Mouse (Mus musculus) megakaryocyte, embryonic 14.5 days (primary cell): ENCODE measurements around the gene Treml2. TPM values are rescaled to one million over a fixed set of nuclear protein-coding genes. Genes with fewer than 3 reads are reported as not detected.

ENCODE experiments used
- H3K27me3 ChIP-seq: replicated peaks from 2 replicates; pipeline ENCODE3; 2012; ENCODE audit warnings: inconsistent platforms
- H3K36me3 ChIP-seq: replicated peaks from 2 replicates; pipeline ENCODE3; 2012; ENCODE audit warnings: low read length, inconsistent platforms, mixed read lengths
- H3K4me1 ChIP-seq: 2 replicates; pipeline ENCODE4 v1.6.1; 2012; ENCODE audit warnings: inconsistent platforms
- H3K4me3 ChIP-seq: replicated peaks from 2 replicates; pipeline ENCODE3; 2012; ENCODE audit warnings: moderate library complexity, mild to moderate bottlenecking, inconsistent platforms
- H3K9me3 ChIP-seq: 2 replicates; pipeline ENCODE4 v1.6.1; 2012; ENCODE audit warnings: inconsistent platforms
- FLI1 ChIP-seq: IDR thresholded peaks from 2 replicates; pipeline ENCODE4 v1.6.1; 2012; ENCODE audit warnings: low read length, inconsistent platforms, mixed read lengths
- GATA1 ChIP-seq: IDR thresholded peaks from 3 replicates; pipeline ENCODE4 v1.6.1; 2012; ENCODE audit warnings: mixed read lengths, low read length, inconsistent platforms, borderline replicate concordance
- polyA plus RNA-seq: library from polyadenylated mRNA; stranded (reverse); fragments of >175 nt; gene quantifications from 2 replicates; pipeline ENCODE4 v1.2.3, GENCODE M21; 2012; ENCODE audit warnings: low replicate concordance; ENCODE audit not compliant: insufficient read depth

The Treml2 gene
- 38.9 and 51.5 TPM in 2 replicates for polyA plus RNA-seq

GRCm38 (mm10) chr17:48299203-48299602 is at the start of gene Treml2:
Gene Treml2 (plus strand): TSS chr17:48299498.
- no peaks in the 10 kb centered on the region for H3K27me3 ChIP-seq
- H3K9me3 ChIP-seq, result no peaks in the 10 kb centered on the region
- TF ChIP-seq FLI1 (no peak), GATA1 (no peak)
- H3K4me1 ChIP-seq, result peaks cover 76% of the 10 kb centered on the region
- H3K4me3 ChIP-seq, result peak within 1 kb of the TSS; percentile 97
- peaks cover 36% of the 10 kb centered on the region for H3K36me3 ChIP-seq

GRCm38 (mm10) chr17:48249501-48249900 is 49.8 kb upstream of the Treml2 start:
- Histone ChIP-seq H3K9me3 (peaks cover 6% of the 10 kb centered on the region), H3K36me3 (no peaks in the 10 kb centered on the region), H3K4me3 (no peak overlapping the region), H3K27me3 (peaks cover 13% of the 10 kb centered on the region), H3K4me1 (peaks cover 27% of the 10 kb centered on the region)
- TF ChIP-seq GATA1, result no peak
- TF ChIP-seq FLI1, result no peak

GRCm38 (mm10) chr17:48250631-48251030 is 48.7 kb upstream of the Treml2 start:
- H3K9me3 ChIP-seq, result peaks cover 6% of the 10 kb centered on the region
- peaks cover 34% of the 10 kb centered on the region for H3K4me1 ChIP-seq
- no peaks in the 10 kb centered on the region for H3K36me3 ChIP-seq
- TF ChIP-seq GATA1 (no peak), FLI1 (no peak)
- no peak overlapping the region for H3K4me3 ChIP-seq
- peaks cover 8% of the 10 kb centered on the region for H3K27me3 ChIP-seq

GRCm38 (mm10) chr17:48256575-48256974 is 42.7 kb upstream of the Treml2 start:
- H3K36me3 ChIP-seq, result no peaks in the 10 kb centered on the region
- TF ChIP-seq FLI1 (no peak), GATA1 (no peak)
- H3K27me3 ChIP-seq, result peaks cover 9% of the 10 kb centered on the region
- H3K9me3 ChIP-seq, result peaks cover 13% of the 10 kb centered on the region
- H3K4me1 ChIP-seq, result peaks cover 22% of the 10 kb centered on the region
- H3K4me3 ChIP-seq, result no peak overlapping the region

- no peak for TF ChIP-seq GATA1
- no peak for TF ChIP-seq FLI1
- peaks cover 3% of the 10 kb centered on the region for H3K27me3 ChIP-seq
- H3K4me3 ChIP-seq, result no peak overlapping the region
- peaks cover 34% of the 10 kb centered on the region for H3K4me1 ChIP-seq
- peaks cover 13% of the 10 kb centered on the region for H3K9me3 ChIP-seq
- no peaks in the 10 kb centered on the region for H3K36me3 ChIP-seq
Observed at GRCm38 (mm10) chr17:48261868-48262267, 37.4 kb upstream of the Treml2 start.

GRCm38 (mm10) chr17:48263741-48264362 is 35.4 kb upstream of the Treml2 start, which contains the start of gene Treml4:
Gene Treml4 (plus strand): TSS chr17:48264295.
- Histone ChIP-seq H3K4me1 (peaks cover 34% of the 10 kb centered on the region), H3K4me3 (no peak within 1 kb of the TSS), H3K9me3 (peaks cover 13% of the 10 kb centered on the region), H3K27me3 (peaks cover 4% of the 10 kb centered on the region), H3K36me3 (no peaks in the 10 kb centered on the region)
- no peak for TF ChIP-seq FLI1

GRCm38 (mm10) chr17:48264662-48265061 is 34.6 kb upstream of the Treml2 start:
- Histone ChIP-seq H3K9me3 (peaks cover 4% of the 10 kb centered on the region), H3K36me3 (no peaks in the 10 kb centered on the region), H3K27me3 (peaks cover 4% of the 10 kb centered on the region), H3K4me3 (no peak overlapping the region), H3K4me1 (peaks cover 41% of the 10 kb centered on the region)
- TF ChIP-seq GATA1, result no peak
- TF ChIP-seq FLI1, result no peak

- peaks cover 51% of the 10 kb centered on the region for H3K4me1 ChIP-seq
- H3K27me3 ChIP-seq, result peaks cover 1% of the 10 kb centered on the region
- no peak overlapping the region for H3K4me3 ChIP-seq
- no peaks in the 10 kb centered on the region for H3K9me3 ChIP-seq
- TF ChIP-seq GATA1, result no peak
- TF ChIP-seq FLI1, result no peak
- no peaks in the 10 kb centered on the region for H3K36me3 ChIP-seq
Observed at GRCm38 (mm10) chr17:48266138-48266537, 33.2 kb upstream of the Treml2 start.

- TF ChIP-seq GATA1, result no peak
- TF ChIP-seq FLI1, result no peak
- no peak overlapping the region for H3K4me3 ChIP-seq
- H3K4me1 ChIP-seq, result peaks cover 45% of the 10 kb centered on the region
- H3K9me3 ChIP-seq, result no peaks in the 10 kb centered on the region
- H3K27me3 ChIP-seq, result peaks cover 1% of the 10 kb centered on the region
- no peaks in the 10 kb centered on the region for H3K36me3 ChIP-seq
Observed at GRCm38 (mm10) chr17:48266610-48267304, 32.5 kb upstream of the Treml2 start.

- Histone ChIP-seq H3K9me3 (no peaks in the 10 kb centered on the region), H3K4me1 (peaks cover 45% of the 10 kb centered on the region), H3K4me3 (no peak overlapping the region), H3K36me3 (no peaks in the 10 kb centered on the region), H3K27me3 (peaks cover 1% of the 10 kb centered on the region)
- TF ChIP-seq GATA1 (no peak), FLI1 (no peak)
Observed at GRCm38 (mm10) chr17:48267591-48267990, 31.7 kb upstream of the Treml2 start.

- TF ChIP-seq GATA1, result no peak
- H3K9me3 ChIP-seq, result peaks cover 4% of the 10 kb centered on the region
- peaks cover 49% of the 10 kb centered on the region for H3K4me1 ChIP-seq
- H3K36me3 ChIP-seq, result peaks cover 4% of the 10 kb centered on the region
- H3K4me3 ChIP-seq, result no peak overlapping the region
- peaks cover 1% of the 10 kb centered on the region for H3K27me3 ChIP-seq
Observed at GRCm38 (mm10) chr17:48268276-48268675, 31.0 kb upstream of the Treml2 start.
